Mouse (Mus musculus) midbrain, embryonic 14.5 days (tissue): ENCODE measurements around the gene Aig1. TPM values are rescaled to one million over a fixed set of nuclear protein-coding genes. Genes with fewer than 3 reads are reported as not detected.

Experiments
- ATAC-seq: fragments of 200-750 bp; cut with Nextera tagmentation; 2 replicates; pipeline ENCODE4 v1.8.0; 2017; ENCODE audit warnings: moderate number of reproducible peaks, moderate library complexity; ENCODE audit not compliant: low FRiP score, low TSS enrichment
- DNase-seq: peaks from one replicate; pipeline ENCODE4 v3.0.0-alpha.2; 2015
- H3K27ac ChIP-seq: fragments of 300-500 bp; sonication (generic); replicated peaks from 2 replicates; pipeline ENCODE4 v1.5.1; 2014; ENCODE audit warnings: mild to moderate bottlenecking, low read depth, low read length, moderate library complexity
- H3K27me3 ChIP-seq: fragments of 300-500 bp; sonication (generic); 2 replicates; pipeline ENCODE4 v1.6.1; 2014; ENCODE audit warnings: low read length, control low read depth, mixed read lengths; ENCODE audit not compliant: control insufficient read depth, insufficient read depth
- H3K36me3 ChIP-seq: fragments of 300-500 bp; sonication (generic); 2 replicates; pipeline ENCODE4 v1.6.1; 2014; ENCODE audit warnings: low read length, control low read depth; ENCODE audit not compliant: control insufficient read depth, insufficient read depth
- H3K4me1 ChIP-seq: fragments of 300-500 bp; sonication (generic); 2 replicates; pipeline ENCODE4 v1.6.1; 2014; ENCODE audit warnings: mild to moderate bottlenecking, antibody characterized with exemption, low read length, control low read depth; ENCODE audit not compliant: control insufficient read depth, insufficient read depth
- H3K4me2 ChIP-seq: fragments of 300-500 bp; sonication (generic); 2 replicates; pipeline ENCODE4 v1.6.1; 2014; ENCODE audit warnings: mild to moderate bottlenecking, low read length, moderate library complexity
- H3K4me3 ChIP-seq: fragments of 300-500 bp; sonication (generic); replicated peaks from 2 replicates; pipeline ENCODE4 v1.5.1; 2014; ENCODE audit warnings: low read depth, low read length
- H3K9ac ChIP-seq: fragments of 300-500 bp; sonication (generic); replicated peaks from 2 replicates; pipeline ENCODE4 v1.6.1; 2014; ENCODE audit warnings: mild to moderate bottlenecking, low read length, moderate library complexity
- H3K9me3 ChIP-seq: fragments of 300-500 bp; sonication (generic); 2 replicates; pipeline ENCODE4 v1.6.1; 2016; ENCODE audit warnings: low read length, control low read depth, mixed read lengths; ENCODE audit not compliant: control insufficient read depth
- WGBS: fragments of 180-500 bp; shearing (Covaris S2); extraction: QIAGEN DNeasy Blood & Tissue Kit; methylation state at CpG from one replicate; pipeline ENCODE4 v1.1.7; 2014; 5-methylcytosine and 5-hydroxymethylcytosine counted together
- polyA plus RNA-seq: library from polyadenylated mRNA; unstranded; fragments of >200 nt; fragmentation: Nextera tagmentation; extraction: Ambion mirVana; gene quantifications from 2 replicates; pipeline ENCODE4 v1.2.1, GENCODE M21; 2014

The Aig1 gene
- polyA plus RNA-seq, 1 experiment from 2014 or later, result 76.0 TPM

DNA sequence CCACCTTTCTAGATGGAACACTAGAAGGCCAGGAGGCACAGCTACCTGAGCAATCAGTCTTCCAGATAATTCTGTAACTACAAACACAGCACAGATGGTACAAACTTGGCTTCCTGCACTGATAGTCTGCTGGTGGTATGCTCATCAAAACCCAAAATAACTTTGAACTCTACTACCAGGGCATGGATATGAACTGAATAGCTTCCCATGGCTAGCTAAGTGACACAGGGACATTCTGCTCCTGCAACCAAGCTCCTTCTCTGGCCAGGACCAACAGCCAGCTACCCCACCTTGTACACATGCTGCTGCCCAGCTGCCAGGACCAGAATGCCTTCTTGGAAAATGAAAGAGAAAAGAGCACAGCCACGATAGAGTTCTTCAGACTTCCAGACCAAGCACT is 60.5 kb downstream of the Aig1 start:
- Histone ChIP-seq H3K36me3 (no peaks in the 10 kb centered on the region), H3K9me3 (no peaks in the 10 kb centered on the region), H3K27ac (no peak overlapping the region), H3K4me2 (no peak overlapping the region), H3K4me1 (no peaks in the 10 kb centered on the region), H3K4me3 (no peak overlapping the region), H3K9ac (no peak overlapping the region), H3K27me3 (no peaks in the 10 kb centered on the region)
- no peak for ATAC-seq
- no peak for DNase-seq
- 97% methylated on average over 1 of the region's 1 CpGs for WGBS

DNA sequence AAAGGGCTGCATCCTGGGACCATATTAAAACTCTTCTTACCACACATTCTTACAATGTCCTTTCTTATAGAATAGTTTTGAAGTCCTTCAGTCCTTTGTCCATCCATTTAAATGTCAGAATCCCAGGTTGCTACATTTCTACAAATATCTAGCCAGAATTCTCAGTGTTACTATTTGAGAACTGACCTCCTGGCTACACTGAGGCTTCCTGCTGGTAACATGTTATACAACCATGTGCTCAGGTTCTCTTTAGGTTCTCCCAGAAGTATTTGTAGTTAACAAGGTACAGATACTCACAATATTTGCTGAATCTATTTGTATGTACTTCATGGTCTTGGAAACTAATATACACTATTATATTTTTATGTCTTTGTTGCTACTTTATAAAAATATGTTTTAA is 62.0 kb downstream of the Aig1 start:
- Histone ChIP-seq H3K27me3 (no peaks in the 10 kb centered on the region), H3K9me3 (no peaks in the 10 kb centered on the region), H3K9ac (no peak overlapping the region), H3K36me3 (no peaks in the 10 kb centered on the region), H3K4me3 (no peak overlapping the region), H3K4me2 (no peak overlapping the region), H3K4me1 (no peaks in the 10 kb centered on the region), H3K27ac (no peak overlapping the region)
- ATAC-seq (no peak), DNase-seq (no peak)

DNA sequence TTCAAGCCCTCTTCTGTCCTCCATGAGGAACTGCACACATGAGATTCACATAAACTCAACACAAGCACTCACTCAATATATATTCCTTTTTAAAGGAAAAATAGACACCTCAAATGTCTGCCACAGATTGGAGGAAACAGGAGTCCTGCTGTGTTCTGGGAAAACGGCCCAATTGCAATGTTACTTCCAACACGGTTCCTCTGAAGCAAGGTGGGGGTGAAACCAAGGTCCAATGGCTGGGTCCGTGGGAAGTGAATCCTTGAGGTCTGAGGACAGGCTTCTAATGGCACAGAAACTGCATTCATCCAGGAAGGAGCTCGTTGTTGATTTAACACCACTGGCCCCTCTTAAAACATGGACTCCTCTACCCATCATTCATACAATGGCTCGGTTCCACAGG is 67.5 kb downstream of the Aig1 start:
- DNase-seq, result no peak
- 88% methylated on average over 5 of the region's 5 CpGs for WGBS

DNA sequence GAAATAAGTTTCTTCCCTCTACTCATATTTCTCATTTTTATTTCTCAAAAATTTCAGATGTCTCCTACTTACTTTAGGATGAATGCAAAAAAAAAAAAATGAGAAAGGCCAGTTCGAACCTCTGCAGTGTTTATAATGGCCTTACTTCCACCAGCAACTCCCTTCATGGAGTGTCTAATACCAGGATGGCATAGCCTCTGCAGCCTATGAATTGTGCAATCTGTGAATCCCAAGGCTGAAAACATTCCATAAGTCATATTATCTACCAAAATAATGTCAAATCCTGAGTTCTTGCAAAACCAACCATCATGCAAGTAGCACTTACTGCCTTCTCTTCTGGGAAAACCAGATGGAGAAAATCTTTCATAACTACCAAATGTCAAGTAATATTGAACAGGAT is 75.3 kb downstream of the Aig1 start:
- Histone ChIP-seq H3K4me3 (no peak overlapping the region), H3K4me2 (no peak overlapping the region)

More for the DNA sequence above, 67.5 kb downstream of the Aig1 start:
- ATAC-seq, result no peak
- Histone ChIP-seq H3K4me3 (no peak overlapping the region), H3K27ac (no peak overlapping the region), H3K4me1 (no peaks in the 10 kb centered on the region), H3K4me2 (no peak overlapping the region), H3K9me3 (no peaks in the 10 kb centered on the region), H3K36me3 (peaks cover 9% of the 10 kb centered on the region; the same call in 1 of the 2 replicates), H3K27me3 (no peaks in the 10 kb centered on the region), H3K9ac (no peak overlapping the region)

DNA sequence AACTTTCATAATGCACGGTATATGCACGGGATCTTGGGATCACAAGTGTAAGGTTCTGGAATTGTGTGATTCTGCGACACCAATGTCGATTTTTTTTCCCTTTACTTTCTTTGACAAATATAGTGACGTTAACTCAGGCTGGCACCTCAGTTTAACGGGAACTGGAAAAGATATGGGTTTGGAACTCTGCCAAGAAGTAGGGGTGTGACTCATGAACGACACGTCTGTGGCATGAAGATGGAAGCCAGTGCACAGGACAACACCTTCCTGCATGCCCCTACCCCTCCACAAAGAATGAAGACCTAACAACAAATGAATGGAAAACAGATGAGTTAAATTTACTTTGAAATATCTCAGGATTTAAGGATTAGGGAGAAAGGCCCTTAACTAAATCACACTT is 76.0 kb downstream of the Aig1 start:
- Histone ChIP-seq H3K9ac (no peak overlapping the region), H3K27ac (no peak overlapping the region), H3K27me3 (no peaks in the 10 kb centered on the region), H3K4me3 (no peak overlapping the region), H3K9me3 (no peaks in the 10 kb centered on the region), H3K4me1 (no peaks in the 10 kb centered on the region), H3K36me3 (peaks cover 10% of the 10 kb centered on the region), H3K4me2 (no peak overlapping the region)
- DNase-seq (no peak), ATAC-seq (no peak)
- WGBS, result 90% methylated on average over 8 of the region's 8 CpGs

More for the DNA sequence above, 75.3 kb downstream of the Aig1 start:
- Histone ChIP-seq H3K9me3 (no peaks in the 10 kb centered on the region), H3K36me3 (peaks cover 10% of the 10 kb centered on the region), H3K27ac (no peak overlapping the region), H3K4me1 (no peaks in the 10 kb centered on the region), H3K27me3 (no peaks in the 10 kb centered on the region), H3K9ac (no peak overlapping the region)
- DNase-seq (no peak), ATAC-seq (no peak)
- WGBS, result 96% methylated on average over 1 of the region's 1 CpGs

DNA sequence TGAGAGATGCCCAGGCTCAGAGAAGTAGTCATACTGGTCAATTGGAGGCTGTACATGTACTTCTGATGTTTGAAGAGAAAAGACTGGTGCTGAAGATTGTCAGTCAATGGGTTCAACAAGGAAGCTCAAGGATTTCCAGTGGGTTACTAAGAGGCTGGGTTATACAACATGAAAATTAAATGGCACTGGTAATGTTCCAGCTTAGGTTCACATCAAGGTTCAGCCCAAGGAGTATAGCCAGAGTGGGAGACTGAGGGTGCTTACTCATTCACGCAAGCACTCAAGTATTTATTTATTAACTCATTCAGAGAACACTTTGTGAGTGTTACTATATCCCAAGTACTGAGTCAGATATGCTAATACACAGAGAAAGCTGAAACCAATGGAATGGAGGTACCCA is 79.2 kb downstream of the Aig1 start:
- Histone ChIP-seq H3K4me1 (no peaks in the 10 kb centered on the region), H3K4me2 (no peak overlapping the region), H3K36me3 (peaks cover 10% of the 10 kb centered on the region; the same call in 1 of the 2 replicates), H3K9me3 (no peaks in the 10 kb centered on the region), H3K9ac (no peak overlapping the region), H3K4me3 (no peak overlapping the region), H3K27ac (no peak overlapping the region), H3K27me3 (no peaks in the 10 kb centered on the region)
- no peak for DNase-seq
- no peak for ATAC-seq
- 100% methylated on average over 1 of the region's 1 CpGs for WGBS

DNA sequence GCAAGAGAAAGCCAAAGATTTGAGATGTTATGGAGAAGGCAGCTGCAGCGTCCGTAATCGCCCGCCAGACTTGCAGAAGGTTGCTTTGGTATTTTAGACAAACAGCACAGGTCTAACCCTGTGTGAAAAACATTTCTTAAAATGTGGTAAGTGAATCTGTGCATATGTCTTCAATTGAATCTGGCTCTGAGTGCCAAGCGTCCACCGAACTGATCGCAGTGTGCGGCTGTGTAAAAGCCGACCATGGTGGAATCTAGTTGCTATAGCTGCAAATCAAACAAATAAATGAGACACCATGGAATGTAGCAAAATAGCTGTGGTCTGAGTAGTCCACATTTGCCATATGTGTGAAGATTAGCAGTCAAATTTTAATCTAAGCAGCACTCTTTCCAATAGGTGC is 80.7 kb downstream of the Aig1 start:
- H3K9me3 ChIP-seq, result no peaks in the 10 kb centered on the region
- H3K4me1 ChIP-seq, result no peaks in the 10 kb centered on the region
- H3K27ac ChIP-seq, result no peak overlapping the region
- H3K4me3 ChIP-seq, result no peak overlapping the region
- no peak overlapping the region for H3K4me2 ChIP-seq
- 96% methylated on average over 9 of the region's 9 CpGs for WGBS
- no peak for ATAC-seq
- H3K27me3 ChIP-seq, result no peaks in the 10 kb centered on the region
- no peak overlapping the region for H3K9ac ChIP-seq
- peaks cover 10% of the 10 kb centered on the region; the same call in 1 of the 2 replicates for H3K36me3 ChIP-seq
- DNase-seq, result no peak

DNA sequence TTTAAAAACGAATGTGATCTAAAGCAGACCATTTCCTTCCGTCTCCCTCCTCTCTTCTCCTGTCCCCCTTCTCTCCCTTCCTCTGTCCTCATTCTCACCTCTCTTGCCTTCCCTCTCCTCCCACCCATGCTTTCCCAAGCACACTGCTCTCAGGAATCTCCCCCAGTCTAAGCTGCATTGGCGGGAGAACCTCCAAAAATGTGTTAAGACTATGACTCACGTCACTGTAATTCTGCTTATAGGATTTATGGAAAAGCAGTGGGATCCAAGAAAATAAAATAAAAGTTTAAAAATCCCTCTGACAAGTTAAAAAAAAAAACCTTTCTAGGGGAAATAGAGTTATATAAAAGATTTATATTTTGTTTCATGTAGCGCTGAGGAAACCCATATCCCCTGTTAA is 86.0 kb downstream of the Aig1 start:
- Histone ChIP-seq H3K9ac (no peak overlapping the region), H3K27ac (no peak overlapping the region), H3K4me3 (no peak overlapping the region), H3K36me3 (no peaks in the 10 kb centered on the region), H3K27me3 (no peaks in the 10 kb centered on the region), H3K9me3 (no peaks in the 10 kb centered on the region), H3K4me2 (no peak overlapping the region), H3K4me1 (no peaks in the 10 kb centered on the region)
- WGBS, result 92% methylated on average over 5 of the region's 5 CpGs
- DNase-seq, result no peak
- ATAC-seq, result no peak

DNA sequence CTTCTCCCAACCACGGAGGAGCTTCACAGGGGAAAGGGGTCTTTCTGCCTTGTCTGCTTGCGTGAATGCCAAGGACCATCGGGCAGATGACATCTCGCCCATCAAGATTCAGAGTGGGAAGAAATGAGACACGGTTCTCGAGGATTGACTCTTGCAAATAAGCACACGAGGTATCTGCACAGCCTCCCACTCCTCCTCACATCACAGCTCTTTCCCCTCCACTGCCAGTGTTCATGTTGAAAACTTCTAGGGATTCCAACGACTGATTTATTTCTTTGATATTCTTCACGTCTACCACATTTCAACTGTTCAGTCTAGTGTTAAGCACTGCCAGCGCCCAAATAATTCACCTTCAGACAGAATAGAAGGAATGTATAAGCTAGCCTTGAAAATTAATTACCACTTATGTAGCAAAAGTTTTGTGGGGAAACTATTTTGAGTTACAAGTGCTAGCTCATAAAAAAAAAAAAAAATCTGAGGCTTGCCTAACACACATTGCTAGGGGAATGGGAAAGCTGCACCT is 86.5 kb downstream of the Aig1 start:
- DNase-seq (no peak), ATAC-seq (no peak)
- no peaks in the 10 kb centered on the region for H3K36me3 ChIP-seq
- H3K27ac ChIP-seq, result no peak overlapping the region
- no peaks in the 10 kb centered on the region for H3K9me3 ChIP-seq
- 90% methylated on average over 10 of the region's 10 CpGs for WGBS
- H3K4me2 ChIP-seq, result no peak overlapping the region
- H3K4me3 ChIP-seq, result no peak overlapping the region
- H3K9ac ChIP-seq, result no peak overlapping the region
- H3K27me3 ChIP-seq, result no peaks in the 10 kb centered on the region
- H3K4me1 ChIP-seq, result no peaks in the 10 kb centered on the region
